In the genomic region with DNA sequence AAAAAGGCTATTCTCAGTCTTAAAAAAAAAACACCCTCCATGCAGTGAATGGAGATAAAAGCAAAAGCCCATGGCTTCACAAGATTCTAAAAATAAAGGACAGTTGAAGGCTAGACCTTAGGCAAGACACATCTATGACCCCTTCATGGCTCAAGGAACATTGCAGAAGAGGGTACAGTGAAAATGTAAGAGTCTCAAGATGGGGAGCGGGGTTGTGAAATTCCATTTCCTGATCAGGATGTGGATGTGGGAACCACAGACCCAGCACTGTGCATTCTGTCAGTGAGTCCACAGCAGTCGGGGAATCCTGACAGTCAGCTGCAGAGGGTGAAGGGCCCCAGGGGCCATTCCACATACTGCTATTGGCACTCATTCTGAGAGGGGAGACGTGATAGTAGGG, we compare ENCODE assay signal across 21 mouse cellular contexts.
"Had no signal": no experiment of that assay in that cellular context is flagged by ENCODE, and none has a peak within 500 bp of the region (broad histone marks: within the 10 kb centered on the region; RNA-seq: fewer than 3 reads in every experiment).

No protein-coding gene starts in this region.

- ATAC-seq: midbrain, embryonic 13.5 days; midbrain, embryonic 15.5 days had no signal

- H3K4me3 ChIP-seq: megakaryocyte, embryonic 14.5 days; midbrain, embryonic 13.5 days; midbrain, embryonic 15.5 days; myocyte; neural tube, embryonic 13.5 days; neural tube, embryonic 15.5 days had no signal

- H3K9ac ChIP-seq: liver, embryonic 14.5 days; lung, embryonic 14.5 days; midbrain, embryonic 13.5 days; midbrain, embryonic 15.5 days; neural tube, embryonic 13.5 days; neural tube, embryonic 15.5 days had no signal

- DNase-seq: lung, adult 18-20 months; lung, embryonic 14.5 days; lung, postnatal 10 days; lung, postnatal 36 days; retina, postnatal 1 day; right cerebral cortex, adult 18-20 months; right cerebral cortex, postnatal 25 days; right cerebral cortex, postnatal 4 days; spleen, adult 18-20 months; thymus, adult 2 months; thymus, postnatal 25 days; thymus, postnatal 4 days had no signal

- H3K4me2 ChIP-seq: lung, embryonic 14.5 days; midbrain, embryonic 11.5 days; midbrain, embryonic 13.5 days; midbrain, embryonic 15.5 days; neural tube, embryonic 13.5 days; neural tube, embryonic 15.5 days had no signal

- H3K27ac ChIP-seq: liver, embryonic 14.5 days; macrophage; midbrain, embryonic 13.5 days; midbrain, embryonic 15.5 days; neural tube, embryonic 13.5 days; neural tube, embryonic 15.5 days had no signal

- H3K9me3 ChIP-seq: megakaryocyte, embryonic 14.5 days; midbrain, embryonic 13.5 days; midbrain, embryonic 15.5 days; neural tube, embryonic 13.5 days; neural tube, embryonic 15.5 days had no signal

- H3K36me3 ChIP-seq: midbrain, embryonic 13.5 days; midbrain, embryonic 15.5 days; neural tube, embryonic 13.5 days; neural tube, embryonic 15.5 days had no signal

- H3K27me3 ChIP-seq: megakaryocyte, embryonic 14.5 days; midbrain, embryonic 13.5 days; midbrain, embryonic 15.5 days; neural tube, embryonic 13.5 days; neural tube, embryonic 15.5 days had no signal
